Mouse (Mus musculus) frontal cortex, postnatal 36 days (tissue): Measurements from ENCODE around the gene Plac8.

Source experiments
- DNase-seq, 2 experiments: peaks; one replicate each; pipeline ENCODE4 v3.0.0; 2022; ENCODE audit warnings: low spot score in 2 of 2

Plac8 gene

DNA sequence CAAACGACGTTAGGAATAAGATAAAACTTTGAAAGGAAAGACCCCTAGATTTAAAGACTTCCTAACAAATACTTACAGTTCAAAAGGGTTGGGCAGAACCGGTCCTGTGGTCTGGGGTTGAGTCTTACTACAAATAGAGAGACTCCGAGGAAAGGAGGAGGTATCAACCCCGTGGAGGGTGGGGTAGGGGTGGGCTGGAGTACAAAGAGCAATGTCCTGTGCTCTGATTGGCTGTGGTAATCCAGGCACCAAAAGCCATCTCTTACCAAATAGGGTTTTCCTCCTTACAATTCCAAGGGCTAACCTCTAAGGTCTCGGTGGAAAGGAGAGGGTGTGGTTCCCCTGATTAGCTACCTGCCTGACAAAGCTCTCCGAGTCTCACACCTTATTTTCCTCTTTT, at the start of gene Plac8:
Plac8 (minus strand) TSS at position 177 of the 400 bp plus-strand sequence.
- no peak for DNase-seq

DNA sequence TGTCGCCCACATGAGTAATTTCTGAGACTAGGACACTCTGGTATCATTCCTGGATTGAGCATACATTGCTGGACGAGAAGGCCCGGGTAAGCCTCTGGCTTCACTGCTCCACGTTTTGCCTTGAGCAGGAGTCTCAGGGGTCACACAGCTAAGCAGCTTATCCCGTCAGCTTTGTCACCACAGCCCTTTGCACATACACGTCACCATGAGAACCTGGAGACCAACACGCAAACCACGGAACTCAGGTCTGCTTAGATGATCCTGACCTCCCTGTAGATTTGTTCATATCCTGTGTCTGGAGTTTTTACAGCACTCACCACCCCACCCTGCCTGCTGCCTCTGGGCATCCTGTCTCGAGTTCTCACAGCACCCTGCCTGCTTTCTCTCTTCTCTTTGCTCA, 48.9 kb upstream of the Plac8 start:
- DNase-seq, result no peak

DNA sequence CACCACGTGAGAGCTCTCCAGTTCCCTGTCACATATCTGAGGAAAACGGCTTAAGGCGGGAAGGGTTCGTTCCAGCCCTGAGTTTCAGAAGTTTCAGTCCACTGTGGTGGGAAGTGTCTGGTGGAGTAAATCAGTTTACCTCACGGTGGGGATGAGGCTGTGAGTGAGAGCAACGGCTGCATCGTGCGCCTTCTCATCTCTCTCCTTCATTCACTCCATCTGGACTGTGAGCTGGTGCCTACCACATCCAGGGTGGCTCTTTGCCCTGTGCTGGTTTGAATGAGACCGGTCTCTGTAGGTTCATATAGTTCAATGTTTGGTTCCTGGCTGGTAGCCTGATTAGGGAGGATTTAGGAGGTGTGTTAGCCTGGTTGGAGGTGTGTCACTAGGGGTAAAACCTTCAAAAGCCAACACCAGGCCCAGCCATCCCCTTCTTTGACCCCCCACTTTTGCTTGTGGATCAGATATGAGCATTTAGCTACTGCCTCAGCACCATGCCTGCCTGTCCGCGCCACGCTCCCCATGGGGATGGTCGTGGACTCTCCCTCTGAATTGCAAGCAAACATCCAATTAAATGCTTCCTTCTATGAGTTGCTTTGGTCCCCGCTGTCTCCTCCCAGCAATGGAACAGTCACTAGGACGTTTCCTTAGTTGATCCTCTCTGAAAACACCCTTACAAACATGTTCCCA, 47.7 kb upstream of the Plac8 start:
- no peak for DNase-seq

DNA sequence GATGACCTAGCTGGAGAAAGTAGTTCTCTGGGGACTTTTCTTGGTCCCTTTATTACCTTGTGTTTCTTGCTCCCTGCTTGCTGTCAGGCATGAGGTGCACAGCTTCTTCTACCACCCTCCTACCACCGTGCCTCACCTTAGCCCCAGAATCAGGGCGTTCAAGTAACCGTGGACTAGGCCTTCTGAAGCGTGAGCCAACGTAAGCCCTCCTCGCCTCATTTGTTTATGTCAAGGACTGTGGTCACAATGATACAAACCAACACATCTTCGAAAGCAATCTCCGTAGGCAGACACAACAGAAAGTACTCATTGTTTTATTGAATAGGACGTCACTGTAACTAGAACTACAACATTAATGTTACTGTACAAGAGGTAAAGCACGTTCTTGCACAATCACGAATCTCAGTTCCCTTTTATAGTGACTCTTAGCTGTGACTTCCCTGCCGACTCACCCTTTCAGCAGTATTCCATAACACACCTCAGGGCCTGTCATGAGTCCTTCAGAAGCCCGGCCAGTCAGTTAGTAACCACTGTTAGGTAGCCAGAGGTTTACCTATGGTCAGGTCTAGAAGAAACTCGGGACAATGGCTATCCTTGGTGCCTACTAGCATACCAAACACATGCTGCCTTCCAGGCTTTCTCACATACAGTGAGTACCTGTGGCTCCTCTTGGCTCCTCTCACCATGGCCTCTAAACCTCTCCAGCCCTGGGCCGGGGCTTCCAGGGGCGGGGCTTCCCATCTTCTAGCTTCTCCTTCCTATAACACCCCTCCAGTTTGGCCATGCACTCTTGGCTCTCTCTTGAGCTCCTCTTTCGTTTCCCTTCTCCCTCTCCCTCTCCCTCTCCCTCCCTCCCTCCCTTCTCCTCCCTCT, 42.1 kb upstream of the Plac8 start:
- DNase-seq, result no peak

DNA sequence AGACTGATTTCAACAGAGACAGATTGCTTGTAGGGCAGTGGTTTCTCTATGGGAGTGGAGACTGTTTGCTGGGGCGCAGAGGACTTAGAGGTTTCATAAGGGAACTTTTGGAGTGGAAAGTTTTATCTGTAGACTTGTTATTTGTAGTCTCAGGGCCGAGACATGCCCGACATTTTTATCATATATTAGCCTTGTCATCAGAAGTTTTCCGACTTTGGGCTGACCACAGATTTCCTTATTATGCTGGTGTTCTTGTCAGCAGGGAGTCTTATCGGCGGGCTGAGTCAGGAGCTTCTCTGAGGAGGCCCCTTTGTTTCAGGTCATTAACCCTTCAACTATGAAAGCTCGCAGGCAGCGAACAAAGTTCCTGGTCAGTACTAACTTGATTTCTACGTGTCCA, 35.8 kb upstream of the Plac8 start:
- DNase-seq, result no peak

DNA sequence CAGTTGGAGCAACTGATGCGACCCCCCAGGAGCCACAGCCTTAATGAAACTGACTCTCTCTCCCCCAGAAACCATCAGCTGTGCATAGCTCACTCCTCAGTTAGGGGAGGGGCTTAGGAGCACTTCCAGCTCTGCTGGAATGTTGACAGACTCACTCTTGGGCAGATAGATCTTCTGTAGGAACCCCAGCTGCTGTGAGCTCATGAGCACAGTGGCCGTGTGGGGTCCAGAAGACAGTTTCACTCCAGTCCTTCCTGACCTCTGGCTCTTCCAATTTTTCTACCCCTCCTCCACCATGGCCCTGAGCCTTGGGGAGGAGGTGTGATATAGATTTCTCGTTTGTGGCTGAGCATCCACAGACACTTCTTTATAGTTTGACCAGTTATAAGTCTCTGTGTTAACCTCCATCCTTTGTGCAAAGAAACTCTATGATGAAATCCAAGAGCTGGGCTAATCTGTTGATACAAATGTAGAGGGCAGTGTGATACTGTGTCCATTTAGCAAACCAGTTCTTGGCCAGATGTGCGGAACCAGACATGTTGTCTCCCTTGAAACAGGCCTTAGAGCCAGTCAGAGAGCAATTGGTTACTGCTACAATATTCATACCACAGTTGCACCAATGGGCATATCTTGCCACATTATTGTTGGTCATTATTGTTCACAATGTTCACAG, 35.2 kb upstream of the Plac8 start:
- DNase-seq, result no peak

DNA sequence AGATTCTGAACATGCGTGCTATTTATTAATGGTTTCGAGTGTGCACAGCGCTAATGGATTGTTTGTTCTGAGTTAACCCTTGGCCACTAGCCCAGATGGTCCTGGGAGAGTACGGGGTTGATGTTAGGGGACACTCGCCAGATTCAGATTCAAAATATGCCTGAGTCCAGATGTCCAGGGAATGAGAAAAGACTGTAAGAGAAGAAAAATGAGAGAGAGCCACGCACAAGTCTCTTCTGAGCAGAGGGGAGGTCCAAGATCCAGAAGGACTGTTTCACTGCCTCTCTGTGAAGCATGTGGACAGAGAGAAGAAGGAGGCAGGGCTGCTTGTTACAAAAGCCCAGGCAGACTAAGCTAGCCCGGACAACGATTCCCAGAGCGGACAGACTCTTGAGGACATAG, 33.8 kb upstream of the Plac8 start:
- DNase-seq, result no peak

DNA sequence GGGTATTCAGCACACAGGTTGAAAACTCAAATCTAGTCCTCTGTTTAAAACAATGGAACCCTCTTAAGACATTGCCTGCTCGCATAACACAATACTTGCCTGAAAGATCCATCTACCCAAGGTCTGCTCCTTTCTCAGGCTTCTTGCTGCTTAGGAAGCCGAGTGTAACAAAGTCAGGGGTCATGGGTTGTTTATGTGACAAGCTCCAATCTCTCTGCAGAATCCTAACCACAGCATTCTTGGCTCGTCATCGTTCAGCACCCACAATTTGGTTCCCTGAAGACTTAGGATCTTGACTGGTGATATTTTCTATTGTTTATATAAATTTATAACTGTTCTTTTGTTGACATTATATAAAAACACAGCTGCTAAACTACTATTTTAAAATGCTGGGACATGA, 32.0 kb upstream of the Plac8 start:
- no peak for DNase-seq

DNA sequence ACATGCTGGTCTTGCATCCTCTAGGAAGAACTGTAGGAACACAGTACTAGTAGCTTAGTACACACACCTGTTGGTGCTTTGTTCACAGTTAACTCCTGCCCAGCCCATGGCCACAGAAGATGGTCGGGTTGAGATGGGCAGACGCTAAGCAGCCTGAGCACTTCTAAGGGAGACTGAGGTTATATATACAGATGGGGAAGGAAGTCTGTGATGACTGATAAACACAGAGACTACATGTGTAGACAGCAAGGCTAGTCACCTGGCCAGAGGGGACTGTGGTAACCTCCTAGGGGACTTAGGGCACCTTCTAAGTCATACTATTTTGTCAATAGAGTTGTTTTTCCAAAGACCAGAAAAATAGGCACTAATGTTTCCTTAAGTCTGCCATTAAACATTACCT, 29.8 kb upstream of the Plac8 start:
- no peak for DNase-seq

DNA sequence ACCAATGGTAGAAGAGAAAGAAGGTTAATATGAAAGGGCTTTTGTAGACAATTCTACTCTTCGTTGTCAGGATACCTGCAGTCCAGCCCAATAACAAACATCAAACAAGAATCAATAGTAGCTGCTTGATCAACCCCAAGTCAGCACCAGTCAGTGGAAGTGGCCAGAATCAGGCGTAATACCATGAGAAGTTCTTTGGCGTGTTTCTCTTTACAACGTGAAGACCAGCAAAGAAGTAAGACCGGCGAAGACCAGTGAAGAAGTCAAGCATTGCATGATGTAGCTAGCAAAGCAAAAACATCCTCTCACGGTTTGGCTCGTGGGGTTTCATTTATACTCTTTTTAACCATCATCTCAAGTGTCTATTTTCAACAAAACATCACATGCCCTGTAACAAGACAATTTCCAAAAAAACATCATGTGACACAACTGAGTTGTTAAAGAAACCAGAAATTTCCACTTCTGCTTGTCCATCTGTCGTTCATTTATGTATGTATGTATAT, 27.0 kb upstream of the Plac8 start:
- no peak for DNase-seq

DNA sequence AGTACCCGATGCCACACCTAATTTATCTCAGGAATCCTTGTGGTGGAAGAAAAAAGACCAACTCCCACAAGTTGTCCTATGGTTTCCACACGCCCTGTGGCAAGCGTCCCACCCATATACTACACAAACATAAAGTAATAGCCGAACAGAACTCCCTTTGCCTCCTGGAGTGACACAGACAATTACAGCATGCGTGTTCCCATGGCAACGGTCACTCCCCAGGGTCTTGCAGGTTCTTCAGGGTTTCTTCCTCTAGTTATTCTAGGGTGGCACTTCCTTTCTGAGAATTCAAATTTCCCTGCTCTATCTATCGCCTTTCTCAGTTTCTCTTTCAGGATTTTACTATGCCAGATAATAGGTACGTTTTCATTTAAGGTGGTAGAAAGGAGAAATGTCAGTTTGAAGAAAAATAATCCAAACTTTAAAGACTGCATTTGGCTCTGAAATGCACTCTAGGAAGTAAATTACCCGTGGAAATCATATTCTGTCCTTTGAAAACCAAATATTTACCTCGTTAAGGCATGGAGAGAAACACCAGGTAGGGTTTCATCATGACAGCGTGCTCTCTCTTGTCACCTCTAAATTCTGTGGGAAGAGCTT, 25.9 kb upstream of the Plac8 start:
- DNase-seq, result no peak

DNA sequence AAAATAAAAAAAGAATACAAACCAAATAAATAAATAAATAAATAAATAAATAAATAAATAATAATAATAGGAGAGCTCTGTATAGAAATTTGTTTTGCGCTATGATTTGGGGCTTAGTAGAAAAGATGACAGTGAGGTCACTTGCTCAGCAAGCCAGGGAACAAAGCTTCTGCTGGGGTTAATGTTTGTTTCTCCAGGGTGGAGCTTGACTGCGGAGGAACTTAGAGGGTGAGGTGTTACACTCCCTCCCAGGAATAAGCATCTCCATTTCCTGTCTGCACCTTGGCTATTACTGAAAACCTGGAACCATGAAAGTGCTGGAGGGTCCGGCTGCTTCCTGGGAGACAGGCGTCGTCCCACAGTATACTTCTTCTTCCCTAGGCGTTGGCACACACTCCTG, 24.0 kb upstream of the Plac8 start:
- DNase-seq, result no peak

DNA sequence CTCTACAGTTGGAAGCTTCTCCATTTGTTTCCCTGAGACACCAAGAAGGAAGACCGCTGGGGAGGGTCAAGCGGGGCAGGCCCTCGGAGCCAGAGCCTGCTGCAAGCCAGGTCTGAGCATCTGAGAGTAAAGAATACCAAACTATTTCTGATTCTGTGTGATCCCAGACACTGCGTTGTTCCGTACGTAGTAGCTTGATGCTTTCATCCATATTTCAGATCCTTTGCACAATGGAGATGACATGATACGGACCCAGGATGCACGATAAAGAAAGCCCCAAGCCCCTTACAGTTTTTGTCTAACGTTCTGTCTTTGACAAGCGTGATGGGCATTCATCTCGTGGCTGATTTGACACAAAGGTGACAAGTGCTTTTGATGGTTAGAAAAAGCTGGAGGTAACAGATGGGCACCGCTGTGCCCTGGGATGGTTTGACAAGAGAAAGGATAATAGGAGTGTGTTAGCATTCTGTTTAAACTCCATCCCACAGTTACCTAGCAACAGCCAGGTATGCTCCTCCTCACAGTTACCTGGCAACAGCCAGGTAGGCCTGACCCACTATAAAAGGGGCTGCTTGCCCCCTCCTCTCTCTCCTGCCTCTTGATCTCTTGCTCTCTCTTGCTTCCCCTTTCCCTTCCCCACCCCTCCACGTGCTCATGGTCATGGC, 22.9 kb upstream of the Plac8 start:
- no peak for DNase-seq

DNA sequence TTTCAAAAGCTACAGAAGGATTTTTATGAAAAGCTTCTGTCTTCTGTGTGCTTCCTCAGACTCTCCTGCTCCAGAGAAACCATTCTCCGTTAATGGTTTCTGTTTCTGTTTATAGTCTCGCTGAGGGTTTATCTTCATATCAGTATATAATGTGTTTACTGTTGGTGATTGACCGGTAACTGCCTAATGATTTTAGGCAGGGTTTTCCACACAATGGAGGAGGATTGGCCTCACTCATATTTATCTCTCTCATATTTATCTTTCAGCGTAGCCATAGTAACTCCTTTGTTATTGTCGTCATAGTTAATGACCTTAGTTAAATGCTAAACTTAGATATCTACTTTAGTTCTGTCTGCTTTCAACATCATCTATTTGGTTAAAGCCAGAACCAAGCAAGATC, 18.5 kb upstream of the Plac8 start:
- no peak for DNase-seq

DNA sequence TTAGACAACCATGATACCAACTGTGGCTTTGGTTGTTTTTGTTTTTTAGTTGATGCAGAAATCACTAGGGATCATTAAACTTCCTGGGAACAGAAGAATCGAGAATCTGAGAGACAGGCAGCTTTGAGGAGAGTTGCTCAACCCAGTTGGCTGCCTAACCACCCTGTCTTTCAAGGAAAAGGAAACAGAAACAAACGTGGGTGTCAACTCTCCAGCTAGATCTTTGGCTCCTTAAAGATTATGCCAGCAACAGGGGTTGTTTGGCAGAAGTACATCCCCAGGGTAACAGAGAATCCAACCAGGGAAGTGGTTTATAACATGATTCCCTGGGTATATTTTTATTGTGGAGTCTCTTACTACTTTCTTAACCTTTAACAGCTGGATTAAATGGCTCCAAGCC, 15.6 kb upstream of the Plac8 start:
- DNase-seq, result no peak

DNA sequence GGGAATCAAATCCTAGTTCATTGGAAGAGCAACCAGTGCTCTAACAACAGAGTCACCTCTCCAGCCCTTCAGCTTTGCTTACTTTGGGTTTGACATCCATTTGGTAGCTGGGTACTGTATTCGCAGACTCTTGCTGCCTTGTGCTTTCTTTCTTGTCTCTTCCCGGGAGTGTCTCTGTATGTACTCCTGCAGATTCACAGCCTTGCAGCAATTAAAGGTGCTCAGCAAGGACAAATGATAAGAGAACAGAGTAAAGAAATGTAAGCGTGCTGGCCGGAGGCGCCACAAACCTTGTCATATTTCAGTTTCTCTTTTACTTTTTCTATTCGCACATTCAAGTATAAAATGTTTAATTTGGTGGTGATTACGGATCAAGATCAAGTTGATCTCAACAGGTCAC, 15.1 kb upstream of the Plac8 start:
- DNase-seq, result no peak

DNA sequence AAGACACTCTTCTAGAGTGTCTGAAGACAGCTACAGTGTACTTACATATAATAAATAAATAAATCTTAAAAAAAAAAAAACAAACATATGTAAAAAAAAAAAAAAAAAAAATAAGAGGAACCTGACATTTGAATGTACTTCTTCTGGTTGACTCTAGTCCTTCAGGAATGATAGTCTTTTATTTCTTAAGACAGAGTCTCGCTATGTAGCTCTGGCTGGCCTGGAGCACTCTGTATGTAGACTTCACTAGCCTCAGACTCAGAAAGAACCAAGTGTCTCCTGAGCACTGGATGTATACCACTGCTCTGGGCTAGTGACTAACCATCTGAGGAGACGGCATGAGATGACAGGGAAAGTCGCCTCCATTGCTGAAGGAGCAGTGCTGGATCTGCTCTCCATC, 13.6 kb upstream of the Plac8 start:
- DNase-seq, result no peak

DNA sequence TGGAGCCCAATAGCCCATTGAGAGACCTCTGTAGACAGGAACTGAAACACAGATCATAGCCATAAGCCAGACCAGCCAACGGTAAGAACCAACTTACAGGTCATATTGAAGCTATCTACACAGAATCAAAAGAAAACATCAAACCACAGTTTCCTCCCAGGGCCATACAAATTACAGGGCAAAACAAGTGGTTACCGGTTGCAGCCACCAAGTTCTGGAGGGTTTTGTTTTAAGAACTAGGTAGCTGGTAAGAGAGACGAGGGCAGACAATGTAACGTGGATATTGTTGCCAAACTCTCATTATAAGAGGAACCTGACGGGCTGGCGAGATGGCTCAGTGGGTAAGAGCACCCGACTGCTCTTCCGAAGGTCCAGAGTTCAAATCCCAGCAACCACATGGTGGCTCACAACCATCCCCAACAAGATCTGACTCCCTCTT, 13.2 kb upstream of the Plac8 start:
- no peak for DNase-seq

DNA sequence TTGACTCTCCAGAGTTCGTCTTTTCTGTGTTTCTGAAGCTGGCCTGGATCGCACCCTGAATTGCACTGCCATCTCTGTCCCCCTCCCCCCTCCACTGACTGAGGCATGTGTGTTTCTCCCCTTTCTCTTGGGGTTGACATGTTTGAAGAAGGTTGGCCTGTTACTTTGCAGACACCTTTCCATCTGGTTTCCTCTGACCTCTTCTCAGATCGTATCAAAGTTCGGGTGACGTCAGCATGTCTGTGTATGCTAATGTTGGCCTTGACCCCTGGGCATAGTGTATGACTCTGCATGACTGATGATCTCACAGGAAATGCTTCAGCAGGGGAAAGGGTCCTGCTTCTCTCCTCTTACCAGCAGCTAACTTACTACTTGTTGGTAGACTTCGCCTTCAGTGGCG, 11.0 kb upstream of the Plac8 start:
- DNase-seq, result no peak

DNA sequence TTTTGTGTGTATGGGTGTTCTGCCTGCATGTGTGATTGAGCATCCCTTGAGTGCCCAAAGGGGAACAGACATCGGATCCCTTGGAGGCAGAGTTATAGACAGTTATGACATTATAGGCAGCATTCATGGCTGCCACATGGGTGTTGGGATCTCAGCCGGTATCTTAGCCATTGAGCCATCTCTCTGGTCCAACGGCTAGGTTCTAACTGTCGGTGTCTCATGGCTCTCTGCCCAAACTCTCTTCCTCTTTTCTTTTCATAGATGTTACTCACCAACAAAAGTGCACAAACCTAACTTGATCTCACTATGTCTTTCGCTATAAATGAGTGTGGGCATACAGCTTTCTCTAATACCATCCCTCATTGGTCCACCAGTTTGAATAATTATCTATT, 10.4 kb upstream of the Plac8 start:
- DNase-seq, result no peak

DNA sequence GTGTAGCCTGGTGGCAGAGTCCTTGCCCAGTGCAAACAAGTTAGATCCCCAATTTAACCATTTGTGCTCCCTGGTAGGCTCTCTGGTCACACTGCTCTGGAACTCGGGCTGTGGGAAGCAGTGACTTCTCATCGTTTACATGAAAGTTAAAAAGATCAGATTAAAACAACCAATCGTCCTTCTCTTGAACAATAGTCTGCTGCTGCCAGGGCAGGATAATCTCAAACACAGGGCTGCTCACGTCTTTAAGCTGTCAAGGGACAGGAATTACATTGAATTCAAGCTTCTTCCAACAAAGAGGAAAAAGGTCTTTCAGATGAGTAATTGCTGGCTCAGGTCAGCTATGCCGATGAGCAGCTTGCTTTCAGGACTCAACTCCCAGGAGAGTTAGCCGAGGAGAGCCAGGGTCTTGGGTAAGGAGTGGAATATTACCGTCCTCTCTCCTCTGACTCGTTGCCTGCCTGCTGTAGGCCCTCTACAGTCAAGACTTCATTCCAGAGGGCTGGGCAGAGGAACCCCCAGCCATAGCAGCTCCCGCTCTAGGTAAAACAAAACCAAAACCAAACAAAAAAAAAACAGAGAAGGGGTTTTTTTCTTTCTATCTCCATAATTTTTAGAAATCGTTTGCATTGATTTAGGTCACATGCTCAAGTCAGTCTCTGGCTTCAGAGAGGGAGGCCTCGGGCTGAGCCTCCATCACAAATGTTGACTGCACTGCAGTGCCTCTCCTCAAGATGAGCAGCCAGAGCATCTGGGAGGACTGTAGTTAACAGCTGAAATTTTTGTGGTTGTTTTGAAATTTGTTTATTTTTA, 9.8 kb upstream of the Plac8 start:
- no peak for DNase-seq
